Mouse (Mus musculus) lung, adult 18-20 months (tissue): ENCODE data around the gene Plod2.

Experiments
- DNase-seq, 2 experiments: peaks; one replicate each; pipeline ENCODE4 v3.0.0; 2022; ENCODE audit warnings: mixed read lengths in 2 of 2

The Plod2 gene

DNA sequence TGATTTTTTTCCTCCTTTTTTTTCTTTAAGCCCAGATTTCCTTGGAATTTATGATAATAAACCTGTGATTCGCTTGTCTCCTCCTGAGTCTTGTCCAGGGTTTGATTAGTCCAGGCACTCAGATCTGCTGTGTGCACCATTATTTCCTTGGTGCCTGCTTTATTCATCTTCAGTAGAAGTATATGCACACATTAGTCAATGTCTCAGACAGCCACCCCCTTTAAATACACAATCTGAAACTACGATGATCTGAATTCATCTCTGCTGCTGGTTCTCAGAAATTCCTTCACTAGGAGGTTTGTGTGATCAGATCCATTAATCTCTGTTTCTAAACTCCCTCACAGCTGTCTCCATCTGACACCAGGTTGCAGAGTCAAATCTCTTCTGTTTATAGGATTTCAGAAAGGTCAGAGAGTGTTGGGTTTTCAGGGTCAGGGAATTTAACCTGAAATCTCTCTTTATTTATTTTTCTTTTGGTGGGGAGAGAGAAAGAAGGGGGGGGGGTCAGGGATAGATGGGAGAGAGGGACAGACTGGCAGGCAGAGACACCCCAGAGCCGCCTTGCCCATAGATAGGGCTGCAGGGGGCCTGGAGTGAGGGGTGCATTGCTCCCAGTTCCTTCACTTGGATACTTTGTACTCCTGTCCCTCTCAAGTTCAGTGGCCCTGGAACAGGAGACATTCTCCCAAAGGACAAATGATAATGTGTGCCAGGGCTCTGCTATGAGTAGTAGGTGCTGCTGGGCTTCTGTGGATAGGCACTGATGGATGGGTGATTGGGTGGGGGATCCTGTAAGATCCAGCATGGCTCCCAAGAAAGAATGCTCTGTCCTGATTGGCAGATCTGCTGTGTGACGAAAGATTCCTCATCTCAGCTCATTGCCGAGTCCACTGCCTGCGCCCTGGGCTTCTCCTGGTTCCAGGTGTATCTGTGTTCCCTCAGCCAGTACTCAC, 13.3 kb downstream of the Plod2 start:
- no peak for DNase-seq

DNA sequence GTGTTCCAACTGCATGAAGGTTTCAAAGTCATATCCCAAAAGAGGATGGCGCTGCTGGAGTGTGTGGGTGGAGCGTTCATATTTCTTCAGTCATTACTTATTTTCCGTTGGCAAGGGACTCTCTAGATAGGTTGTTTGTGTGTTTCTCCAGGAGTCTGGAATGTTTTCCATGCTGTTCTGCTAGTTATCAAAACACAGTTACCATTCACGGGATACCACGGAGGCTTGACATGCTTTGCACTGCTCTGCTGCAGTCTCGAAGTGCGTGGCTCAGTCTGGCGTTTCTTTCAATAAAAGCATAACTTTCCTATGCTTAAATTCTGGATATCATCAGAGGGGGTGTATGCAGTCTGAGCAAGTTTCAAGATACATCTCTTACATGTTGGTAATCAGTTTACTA, 17.7 kb downstream of the Plod2 start:
- DNase-seq, result peak; percentile 14 to 22

GRCm38 (mm10) chr9:92560840-92561547, 19.0 kb downstream of the Plod2 start:
- peak in 1 of 2 experiments; percentile 37 for DNase-seq

- no peak for DNase-seq
Observed at GRCm38 (mm10) chr9:92562416-92562815, 20.4 kb downstream of the Plod2 start.

DNA sequence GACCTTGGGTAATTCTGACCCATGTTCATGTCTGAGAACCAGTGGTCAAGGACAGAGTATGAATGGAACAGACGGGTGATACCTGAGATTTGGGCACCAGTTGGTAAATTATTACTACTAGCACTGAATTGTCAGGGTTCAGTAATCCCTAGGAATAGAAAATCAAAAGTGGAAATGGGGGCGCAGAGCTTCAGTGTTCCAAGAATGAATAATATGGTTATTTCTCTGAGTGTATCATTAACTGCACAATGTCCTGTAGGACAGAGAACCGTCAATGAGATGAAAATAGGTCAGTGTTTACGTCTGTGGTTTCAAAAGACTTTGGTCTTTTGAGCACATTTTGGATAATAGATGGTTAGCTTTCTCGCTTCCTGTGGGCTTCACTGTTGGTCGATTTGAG, 21.3 kb downstream of the Plod2 start:
- DNase-seq, result no peak

DNA sequence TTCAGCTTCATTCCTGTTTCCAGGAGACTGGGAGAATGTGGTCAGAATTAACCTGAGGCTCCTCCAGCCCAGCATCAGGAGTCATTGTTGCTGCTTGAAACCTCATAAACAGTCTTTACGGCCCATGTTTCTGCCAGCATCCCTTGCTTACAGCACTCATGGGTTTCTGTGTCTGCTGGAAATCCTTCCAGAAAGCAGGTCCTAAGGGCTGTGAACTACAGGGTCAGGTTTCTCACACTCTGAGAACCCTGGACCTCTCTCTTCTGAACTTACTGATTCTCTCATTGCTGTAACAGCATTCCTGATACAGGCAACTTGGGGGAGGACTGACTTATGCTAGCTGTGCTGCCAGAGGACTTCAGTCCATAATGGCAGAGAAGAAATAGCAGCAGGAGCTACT, 22.4 kb downstream of the Plod2 start:
- no peak for DNase-seq

DNA sequence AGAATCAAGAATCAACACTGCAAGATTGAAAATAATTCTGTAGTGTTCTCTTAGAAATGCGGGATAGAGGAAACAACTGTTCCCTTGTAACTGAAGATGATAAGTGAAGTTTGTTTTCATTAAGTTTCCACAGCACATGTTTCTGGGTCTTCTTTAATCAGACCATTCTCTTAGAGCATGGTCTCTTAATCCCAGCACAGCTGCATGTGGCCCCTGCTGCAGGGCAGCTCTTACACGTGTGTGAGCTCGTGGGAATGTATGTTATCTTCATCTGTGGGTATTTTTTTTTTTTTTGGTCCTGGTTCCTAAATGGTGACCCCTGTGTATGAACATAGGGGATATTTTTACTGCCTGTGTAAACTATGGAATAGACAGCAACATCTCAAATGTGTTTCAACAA, 24.2 kb downstream of the Plod2 start:
- no peak for DNase-seq

DNA sequence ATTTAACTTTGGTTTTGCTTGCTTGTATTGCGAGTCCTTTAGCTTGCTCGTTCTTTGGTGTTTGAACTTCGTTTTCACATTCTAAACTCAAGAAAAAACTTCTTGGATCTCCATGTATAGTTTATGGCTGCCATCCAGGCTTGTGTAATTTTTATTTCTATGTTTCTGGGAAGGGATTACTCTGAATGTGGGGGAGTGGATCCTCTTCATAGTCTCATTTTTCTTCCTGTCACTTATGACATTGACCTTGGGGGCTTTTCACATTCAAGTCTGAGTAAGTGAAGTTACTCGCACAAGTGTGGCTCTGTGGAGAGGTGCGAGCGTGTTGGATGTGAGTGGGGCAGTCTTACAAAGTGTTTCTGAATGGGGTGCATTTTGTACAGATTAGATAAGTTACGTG, 25.5 kb downstream of the Plod2 start:
- no peak for DNase-seq

DNA sequence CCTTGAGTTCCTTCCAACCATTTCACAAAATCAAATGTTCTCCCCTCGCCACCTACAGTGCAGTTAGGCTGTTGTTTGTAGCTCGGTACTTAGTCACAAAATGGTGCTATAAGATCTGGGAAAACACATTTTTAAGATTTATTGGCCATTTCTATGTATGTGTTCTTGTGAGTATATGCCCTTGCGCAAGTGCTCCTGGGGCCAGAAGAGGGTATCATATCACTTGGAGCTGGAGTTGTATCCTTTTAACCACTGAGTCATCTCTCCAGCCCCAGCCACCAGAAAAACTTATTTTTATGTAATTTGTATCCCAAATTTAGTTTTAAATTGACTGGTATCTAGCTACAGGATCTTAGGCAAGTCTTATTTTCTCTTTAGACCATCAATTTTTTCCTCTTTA, 26.8 kb downstream of the Plod2 start:
- no peak for DNase-seq

DNA sequence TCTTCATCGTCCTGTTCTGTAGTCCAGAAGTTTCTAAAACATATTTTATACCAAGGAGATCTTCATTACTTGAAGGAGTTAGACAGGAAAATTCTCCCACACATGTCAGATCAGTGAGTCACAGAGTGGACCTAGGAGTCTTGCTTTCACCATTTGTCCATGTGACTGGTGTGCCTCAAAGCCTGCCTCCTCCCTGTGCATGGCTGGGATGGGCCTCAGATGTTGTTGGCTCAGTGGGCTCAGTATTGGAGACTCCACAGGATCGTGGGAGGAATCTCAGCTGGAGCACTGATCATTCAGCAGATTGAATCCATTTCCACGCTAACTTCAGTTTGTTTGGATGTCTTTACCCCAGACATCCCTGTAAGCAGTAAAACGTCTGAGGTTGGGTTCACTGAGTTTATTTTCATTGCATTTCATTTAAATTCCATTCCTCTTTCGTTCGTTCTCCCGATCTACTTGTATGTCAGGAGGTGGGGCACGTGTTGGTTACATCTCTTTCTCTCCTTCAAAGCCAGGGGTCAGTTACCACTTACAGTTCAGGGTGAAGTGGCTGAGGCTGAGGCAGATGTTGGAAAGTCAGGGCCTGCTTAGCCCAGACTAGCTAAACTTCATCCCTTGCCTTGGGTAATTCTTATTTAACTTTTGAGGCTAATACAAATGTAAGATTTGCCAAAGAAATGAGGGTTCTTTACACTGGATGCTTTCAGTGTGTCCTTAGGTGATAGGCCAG, 30.5 kb downstream of the Plod2 start:
- DNase-seq, result peak; percentile 29 to 47

GRCm38 (mm10) chr9:92583876-92584275, 41.9 kb downstream of the Plod2 start:
- DNase-seq, result no peak

DNA sequence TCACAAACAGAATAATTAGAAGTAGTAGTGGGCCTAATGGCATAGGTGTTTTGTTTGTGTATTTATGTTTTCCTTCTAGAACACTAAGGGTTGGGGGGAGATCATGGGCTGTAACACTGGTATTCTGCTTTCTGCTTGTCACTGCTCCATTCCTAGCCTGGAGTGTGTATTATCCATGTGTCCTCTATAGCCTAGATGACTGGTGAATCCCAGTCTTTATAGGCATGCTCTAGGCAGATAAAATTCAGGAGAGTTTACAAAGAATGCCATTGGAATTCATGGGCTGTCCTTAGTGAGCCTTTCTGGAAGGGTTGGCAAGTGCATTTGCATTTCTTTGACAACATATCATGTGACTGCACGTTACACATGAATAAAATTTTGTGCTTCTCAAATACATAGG, 44.0 kb downstream of the Plod2 start:
- no peak for DNase-seq

GRCm38 (mm10) chr9:92587391-92587790, 45.4 kb downstream of the Plod2 start:
- DNase-seq, result no peak

GRCm38 (mm10) chr9:92588226-92588625, 46.2 kb downstream of the Plod2 start:
- no peak for DNase-seq

GRCm38 (mm10) chr9:92589021-92589420, 47.0 kb downstream of the Plod2 start:
- DNase-seq, result no peak

GRCm38 (mm10) chr9:92591482-92591881, 49.5 kb downstream of the Plod2 start:
- no peak for DNase-seq

DNA sequence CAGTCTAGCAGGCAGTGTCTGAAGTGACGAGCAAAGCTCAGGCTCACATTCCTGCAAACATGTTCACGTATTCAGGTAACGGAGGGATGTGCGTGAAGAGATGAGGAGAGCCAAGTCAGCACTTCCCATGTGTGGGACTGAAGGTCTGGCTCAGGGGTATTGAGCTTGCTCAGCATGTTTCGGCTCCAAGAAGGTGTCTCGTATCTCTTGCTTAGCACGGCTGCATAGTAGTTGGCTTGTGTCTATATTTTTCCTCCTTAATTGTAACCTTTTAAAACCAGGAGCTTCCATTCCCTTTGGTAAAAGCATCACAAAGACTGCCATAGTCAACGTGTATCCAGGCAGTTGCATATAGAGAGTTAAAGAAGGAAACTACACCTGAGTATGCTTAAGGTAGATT, 50.7 kb downstream of the Plod2 start:
- DNase-seq, result no peak

- peak in 1 of 2 experiments; percentile 10 for DNase-seq
Observed at GRCm38 (mm10) chr9:92594491-92594890, 52.5 kb downstream of the Plod2 start.

- no peak for DNase-seq
Observed at GRCm38 (mm10) chr9:92595296-92595695, 53.3 kb downstream of the Plod2 start.

DNA sequence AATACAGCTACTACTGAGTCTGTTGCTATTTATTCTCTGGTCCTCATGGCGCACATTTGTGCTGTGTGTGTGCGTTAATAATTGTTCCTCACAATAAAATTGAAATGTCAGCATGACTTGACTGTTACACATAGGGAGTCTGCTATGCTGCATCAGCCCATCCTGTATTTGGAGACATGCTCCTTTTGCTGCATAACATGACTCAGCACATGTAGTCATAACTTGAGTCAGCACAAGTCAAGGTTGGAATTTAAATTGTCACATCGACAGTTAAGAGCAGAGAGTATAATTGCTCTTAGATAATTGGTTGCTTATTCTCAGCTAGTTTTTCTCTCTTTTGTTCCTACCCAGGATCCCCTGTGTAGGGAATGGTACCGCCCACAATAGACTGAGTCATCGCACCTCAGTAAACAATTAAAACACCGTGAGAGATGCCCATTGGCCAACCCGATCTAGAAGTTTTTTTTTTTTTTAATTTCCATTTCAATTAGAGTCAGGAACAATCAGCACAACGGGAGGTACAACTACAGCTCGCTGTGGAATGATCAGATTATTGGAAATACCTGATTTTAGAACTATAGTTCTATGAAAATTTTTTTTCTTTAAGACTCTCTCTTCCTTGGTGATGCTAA, 55.0 kb downstream of the Plod2 start:
- no peak for DNase-seq

DNA sequence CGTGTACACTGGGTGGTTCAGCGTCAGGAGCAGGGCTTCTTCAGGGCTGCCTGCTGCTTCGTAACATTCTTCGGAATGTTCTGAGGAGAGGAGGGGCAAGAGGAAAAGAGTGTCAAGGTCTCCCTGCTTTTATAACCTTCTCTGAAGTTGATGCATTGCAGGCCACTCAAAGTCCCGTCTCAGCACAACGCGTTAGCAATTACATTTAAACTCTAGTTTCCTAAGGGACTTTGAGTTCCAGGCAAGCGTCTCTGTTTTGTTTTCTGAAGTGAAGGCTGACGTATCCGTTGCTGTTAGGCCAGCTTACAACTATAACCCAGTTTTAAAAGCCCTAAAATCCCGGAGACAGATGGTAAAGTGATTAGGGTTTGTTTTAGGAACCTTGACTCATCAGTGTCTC, 55.8 kb downstream of the Plod2 start:
- DNase-seq, result peak in 1 of 2 experiments; percentile 13

- DNase-seq, result no peak
Observed at GRCm38 (mm10) chr9:92599940-92600538, 58.0 kb downstream of the Plod2 start.
